Mouse (Mus musculus) embryonic facial prominence, embryonic 11.5 days (tissue): Measurements from ENCODE around the gene Mcoln3. TPM values are rescaled to one million over a fixed set of nuclear protein-coding genes. Genes with fewer than 3 reads are reported as not detected.

Experiments
- ATAC-seq: fragments of 200-750 bp; cut with Nextera tagmentation; replicated peaks from 2 replicates; pipeline ENCODE4 v1.8.0; 2017; ENCODE audit warnings: low read depth; ENCODE audit not compliant: insufficient number of reproducible peaks, low FRiP score, low TSS enrichment
- DNase-seq: peaks from one replicate; pipeline ENCODE4 v3.0.0-alpha.2; 2015; ENCODE audit warnings: low spot score
- H3K27ac ChIP-seq: fragments of 300-500 bp; sonication (generic); replicated peaks from 2 replicates; pipeline ENCODE4 v1.5.1; 2014; ENCODE audit warnings: mild to moderate bottlenecking, low read depth, low read length, control low read depth
- H3K27me3 ChIP-seq: fragments of 300-500 bp; sonication (generic); 2 replicates; pipeline ENCODE4 v1.6.1; 2014; ENCODE audit warnings: mild to moderate bottlenecking, low read length, moderate library complexity, mixed read lengths; ENCODE audit not compliant: control insufficient read depth, insufficient read depth
- H3K36me3 ChIP-seq: fragments of 300-500 bp; sonication (generic); replicated peaks from 2 replicates; pipeline ENCODE4 v1.6.1; 2014; ENCODE audit warnings: low read depth, mild to moderate bottlenecking, low read length, moderate library complexity, mixed read lengths; ENCODE audit not compliant: control insufficient read depth, insufficient read depth
- H3K4me1 ChIP-seq: fragments of 300-500 bp; sonication (generic); 2 replicates; pipeline ENCODE4 v1.6.1; 2014; ENCODE audit warnings: low read length, mixed read lengths; ENCODE audit not compliant: control insufficient read depth, insufficient read depth
- H3K4me2 ChIP-seq: fragments of 300-500 bp; sonication (generic); 2 replicates; pipeline ENCODE4 v1.6.1; 2014; ENCODE audit warnings: low read depth, mild to moderate bottlenecking, control low read depth, low read length, moderate library complexity
- H3K4me3 ChIP-seq: fragments of 300-500 bp; sonication (generic); 2 replicates; pipeline ENCODE4 v1.5.1; 2014; ENCODE audit warnings: low read depth, low read length, control low read depth
- H3K9ac ChIP-seq: fragments of 300-500 bp; sonication (generic); replicated peaks from 2 replicates; pipeline ENCODE4 v1.6.1; 2014; ENCODE audit warnings: mild to moderate bottlenecking, control low read depth, low read length
- H3K9me3 ChIP-seq: fragments of 300-500 bp; sonication (generic); replicated peaks from 2 replicates; pipeline ENCODE4 v1.6.1; 2016; ENCODE audit warnings: mild to moderate bottlenecking, low read length, inconsistent platforms, mixed read lengths; ENCODE audit not compliant: control insufficient read depth
- WGBS: fragments of 180-500 bp; shearing (Covaris S2); extraction: QIAGEN DNeasy Blood & Tissue Kit; methylation state at CpG from one replicate; pipeline ENCODE4 v1.1.7; 2014; 5-methylcytosine and 5-hydroxymethylcytosine counted together
- polyA plus RNA-seq: library from polyadenylated mRNA; unstranded; fragments of >200 nt; fragmentation: Nextera tagmentation; extraction: Ambion mirVana; gene quantifications from 2 replicates; pipeline ENCODE4 v1.2.1, GENCODE M21; 2014

Gene Mcoln3
- polyA plus RNA-seq, 1 experiment from 2014 or later: 8.6 TPM

DNA sequence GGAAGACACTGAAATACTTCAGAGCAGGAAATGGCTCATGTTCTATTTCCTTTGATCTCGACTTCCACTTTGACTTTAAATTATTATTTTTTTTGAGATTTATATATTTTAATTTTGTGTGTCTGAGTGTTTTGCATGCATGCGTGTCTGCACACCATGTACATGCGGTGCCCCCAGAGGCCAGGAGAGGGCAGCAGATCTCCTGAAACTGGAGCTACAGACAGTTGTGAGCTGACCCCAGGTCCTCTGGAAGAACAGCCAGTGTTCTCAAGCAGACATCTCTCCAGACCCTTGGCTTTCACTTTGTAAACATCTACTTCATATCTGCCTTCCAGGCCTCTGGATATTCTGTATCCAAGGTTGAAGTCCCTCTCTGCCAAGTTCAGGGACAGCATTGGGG, 63.7 kb downstream of the Mcoln3 start:
- Histone ChIP-seq H3K9ac (no peak overlapping the region), H3K4me1 (no peaks in the 10 kb centered on the region), H3K9me3 (no peaks in the 10 kb centered on the region), H3K36me3 (no peaks in the 10 kb centered on the region), H3K4me2 (no peak overlapping the region), H3K4me3 (no peak overlapping the region), H3K27me3 (no peaks in the 10 kb centered on the region), H3K27ac (no peak overlapping the region)
- 24% methylated on average over 3 of the region's 3 CpGs for WGBS
- ATAC-seq (no peak), DNase-seq (peak; percentile 74)

DNA sequence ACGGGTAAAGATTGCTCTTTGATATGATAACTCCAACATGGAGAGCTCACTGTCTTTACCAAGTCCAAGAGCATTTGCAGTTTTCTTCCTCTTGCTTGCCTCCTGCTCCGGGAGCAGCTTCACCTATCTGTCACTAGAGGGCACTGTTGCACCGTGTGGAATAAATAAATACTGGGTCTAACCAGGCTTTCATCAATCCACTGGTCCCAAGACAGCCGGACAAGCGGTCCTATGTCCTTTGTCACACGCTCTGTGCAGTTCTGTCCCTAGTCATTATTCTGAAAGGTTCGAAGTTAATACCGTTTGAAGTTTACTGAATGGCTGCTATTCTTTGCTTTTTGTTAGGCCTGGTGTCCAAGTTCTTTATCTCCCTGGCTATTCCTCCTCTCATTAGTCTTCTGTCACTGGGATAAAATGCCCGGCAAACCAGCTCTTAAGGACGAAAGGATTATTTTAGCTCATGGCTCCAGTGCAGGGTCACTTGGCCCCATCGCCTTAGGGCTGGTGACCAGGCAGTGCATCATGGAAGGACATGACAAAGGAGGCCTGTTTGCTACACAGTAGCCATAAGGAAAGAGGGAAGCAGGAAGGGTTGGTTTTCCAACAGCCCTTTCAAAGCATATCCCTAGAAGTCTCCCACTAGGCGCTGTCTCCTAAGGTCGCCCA, 67.9 kb downstream of the Mcoln3 start:
- ATAC-seq (0 out of 2 replicates have a peak, but pooled peaks have one; percentile 58), DNase-seq (peak; percentile 83)
- Histone ChIP-seq H3K36me3 (no peaks in the 10 kb centered on the region), H3K27ac (no peak overlapping the region), H3K4me1 (no peaks in the 10 kb centered on the region), H3K4me2 (no peak overlapping the region), H3K9me3 (no peaks in the 10 kb centered on the region), H3K27me3 (no peaks in the 10 kb centered on the region), H3K4me3 (no peak overlapping the region), H3K9ac (no peak overlapping the region)
- WGBS: 17% methylated on average over 13 of the region's 13 CpGs

DNA sequence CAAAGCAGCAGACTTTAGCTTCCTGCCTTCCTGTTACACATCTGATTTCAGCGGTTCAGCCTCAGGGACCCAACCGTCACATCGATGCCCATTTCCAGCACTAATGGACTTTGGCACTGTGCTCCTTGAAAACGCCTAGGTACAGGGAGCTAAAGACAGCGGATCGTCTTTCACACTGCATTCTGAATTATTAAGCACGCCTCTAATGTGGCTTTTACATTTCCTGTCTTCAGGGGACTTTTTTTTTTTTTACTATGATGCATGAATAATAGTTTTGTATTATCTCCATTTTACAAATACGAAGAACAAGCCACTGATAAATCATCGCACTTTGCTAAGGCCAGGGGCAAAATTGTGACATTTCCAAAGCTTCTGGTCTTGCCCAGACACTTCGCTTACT, 68.8 kb downstream of the Mcoln3 start:
- Histone ChIP-seq H3K36me3 (no peaks in the 10 kb centered on the region), H3K9me3 (no peaks in the 10 kb centered on the region), H3K4me1 (no peaks in the 10 kb centered on the region), H3K4me3 (no peak overlapping the region), H3K9ac (no peak overlapping the region), H3K27ac (no peak overlapping the region), H3K27me3 (no peaks in the 10 kb centered on the region), H3K4me2 (no peak overlapping the region)
- DNase-seq (no peak), ATAC-seq (no peak)
- WGBS: 76% methylated on average over 10 of the region's 10 CpGs

DNA sequence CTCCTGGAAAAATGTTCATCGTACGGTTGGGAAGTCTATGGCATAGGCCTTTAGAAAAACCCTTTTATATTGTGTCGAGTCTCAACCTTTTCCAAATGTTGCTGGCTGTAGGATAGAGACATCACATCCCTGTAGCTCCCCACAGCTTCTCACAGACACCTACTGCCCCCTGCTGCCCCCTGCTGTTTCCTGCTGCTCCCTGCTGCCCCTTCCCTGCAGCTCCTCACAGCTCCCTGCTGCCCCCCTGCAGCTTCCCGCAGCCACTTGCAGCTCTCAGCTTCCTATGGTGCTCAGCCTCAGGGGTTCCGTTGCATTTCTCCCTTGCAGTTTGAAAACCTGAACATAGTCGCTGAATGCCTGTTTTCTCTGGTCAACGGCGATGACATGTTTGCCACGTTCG, 72.7 kb downstream of the Mcoln3 start:
- no peak overlapping the region for H3K27ac ChIP-seq
- H3K9me3 ChIP-seq: no peaks in the 10 kb centered on the region
- no peak overlapping the region for H3K4me2 ChIP-seq
- no peak overlapping the region for H3K4me3 ChIP-seq
- H3K36me3 ChIP-seq: no peaks in the 10 kb centered on the region
- H3K9ac ChIP-seq: no peak overlapping the region
- no peaks in the 10 kb centered on the region for H3K4me1 ChIP-seq
- no peak for ATAC-seq
- WGBS: 60% methylated on average over 10 of the region's 10 CpGs
- no peak for DNase-seq
- H3K27me3 ChIP-seq: no peaks in the 10 kb centered on the region

Other genes with a start within 250 kb of the Mcoln3 start
- gene Bcl10, start 194.6 kb upstream of the Mcoln3 start, polyA plus RNA-seq: 59.5 and 61.5 TPM in 2 replicates
- 57.8 and 70.0 TPM in 2 replicates for gene 2410004B18Rik, start 179.4 kb upstream of the Mcoln3 start, polyA plus RNA-seq
- gene Syde2, start 129.6 kb upstream of the Mcoln3 start, polyA plus RNA-seq: 1.9 and 2.0 TPM in 2 replicates
- 0.50 TPM in 1 of 2 replicates, not detected in the other for gene Wdr63, start 9.3 kb upstream of the Mcoln3 start, polyA plus RNA-seq
- 0.29 and 0.54 TPM in 2 replicates for gene Mcoln2, start 32.4 kb downstream of the Mcoln3 start, polyA plus RNA-seq
- 0.88 and 1.3 TPM in 2 replicates for gene Lpar3, start 103.5 kb downstream of the Mcoln3 start, polyA plus RNA-seq